Mouse (Mus musculus): ENCODE data around the gene Fuca1. TPM values are rescaled to one million over a fixed set of nuclear protein-coding genes. Genes with fewer than 3 reads are reported as not detected.

Fuca1 gene
- total RNA-seq, 2 experiments from 2014 or later, result 34.0 to 39.0 TPM

DNA sequence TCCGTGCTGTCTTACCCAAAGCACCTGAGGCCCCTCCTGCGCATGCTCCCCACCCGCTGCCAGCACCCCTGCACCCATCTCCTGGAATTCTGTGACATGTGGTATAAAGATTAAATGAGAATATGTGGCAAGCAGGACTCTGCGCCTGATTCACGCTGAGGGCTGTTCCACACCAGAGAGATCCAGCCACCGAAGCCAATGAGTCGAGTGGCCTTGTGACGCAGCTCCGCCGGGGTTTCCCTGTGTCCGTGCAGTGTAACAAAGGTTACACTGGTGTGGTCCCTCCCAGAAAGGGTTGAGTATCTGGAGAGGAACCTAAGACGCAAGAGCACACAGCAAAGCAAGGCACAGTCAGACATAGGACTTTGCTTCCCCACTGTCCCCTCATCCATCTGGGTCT, 34.9 kb upstream of the Fuca1 start:
- DNase-seq (ENCODE audit: low spot score in 2 of 2), result no peak

DNA sequence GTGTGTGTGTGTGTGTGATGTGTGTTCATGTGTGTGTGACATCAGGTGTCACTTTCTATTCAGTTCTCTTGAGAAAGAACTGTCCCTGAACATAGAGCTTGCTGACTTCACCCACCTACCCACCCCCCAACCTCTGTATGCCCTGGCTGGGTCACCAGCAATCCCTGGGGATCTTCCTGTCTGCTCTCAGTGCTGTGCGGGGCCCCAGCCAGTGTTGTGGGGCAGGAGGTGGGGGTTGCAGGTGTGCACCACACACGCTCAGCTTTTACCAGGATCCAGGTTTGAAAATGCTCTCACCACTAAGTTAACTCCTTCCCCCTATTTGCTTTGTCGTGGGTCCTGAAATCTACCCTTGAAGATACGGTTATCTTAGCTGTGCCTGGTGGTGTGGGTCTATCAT, 34.4 kb upstream of the Fuca1 start:
- DNase-seq (ENCODE audit: low spot score in 2 of 2), result no peak
- intact Hi-C loops (cut with DNase I), result no loop called here

More for the DNA sequence above, 34.9 kb upstream of the Fuca1 start:
- intact Hi-C loops (cut with DNase I), result no loop called here

DNA sequence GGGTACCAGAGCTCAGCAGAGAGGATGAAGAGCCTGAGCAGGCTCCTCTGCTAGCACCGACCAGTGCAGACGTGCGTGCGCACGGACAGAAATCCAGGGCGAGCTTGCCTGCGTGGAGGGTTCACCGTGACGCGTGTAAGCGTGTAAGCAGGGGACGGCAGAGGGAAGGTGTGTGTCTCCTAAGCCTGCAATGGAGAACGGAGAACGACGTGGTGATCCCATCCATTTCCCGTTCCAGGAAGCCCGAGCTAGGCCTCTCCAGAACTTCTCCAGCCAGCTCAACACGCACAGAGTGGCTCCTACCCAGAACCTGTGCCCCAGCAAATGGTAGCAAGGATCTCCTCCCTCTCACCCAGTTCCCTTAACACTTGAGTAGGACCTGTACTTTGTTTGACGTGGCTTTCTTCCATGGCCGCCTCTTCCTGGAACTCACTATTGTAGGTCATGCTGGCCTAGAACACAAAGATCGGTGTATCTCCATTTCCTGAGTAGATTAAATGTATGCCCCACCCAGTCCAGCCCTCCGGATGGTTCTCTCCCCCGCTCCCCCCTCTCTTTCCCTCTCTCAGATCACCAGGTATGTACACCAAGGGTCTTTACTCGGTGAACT, 32.0 kb upstream of the Fuca1 start:
- intact Hi-C loops (cut with DNase I), result no loop called here

DNA sequence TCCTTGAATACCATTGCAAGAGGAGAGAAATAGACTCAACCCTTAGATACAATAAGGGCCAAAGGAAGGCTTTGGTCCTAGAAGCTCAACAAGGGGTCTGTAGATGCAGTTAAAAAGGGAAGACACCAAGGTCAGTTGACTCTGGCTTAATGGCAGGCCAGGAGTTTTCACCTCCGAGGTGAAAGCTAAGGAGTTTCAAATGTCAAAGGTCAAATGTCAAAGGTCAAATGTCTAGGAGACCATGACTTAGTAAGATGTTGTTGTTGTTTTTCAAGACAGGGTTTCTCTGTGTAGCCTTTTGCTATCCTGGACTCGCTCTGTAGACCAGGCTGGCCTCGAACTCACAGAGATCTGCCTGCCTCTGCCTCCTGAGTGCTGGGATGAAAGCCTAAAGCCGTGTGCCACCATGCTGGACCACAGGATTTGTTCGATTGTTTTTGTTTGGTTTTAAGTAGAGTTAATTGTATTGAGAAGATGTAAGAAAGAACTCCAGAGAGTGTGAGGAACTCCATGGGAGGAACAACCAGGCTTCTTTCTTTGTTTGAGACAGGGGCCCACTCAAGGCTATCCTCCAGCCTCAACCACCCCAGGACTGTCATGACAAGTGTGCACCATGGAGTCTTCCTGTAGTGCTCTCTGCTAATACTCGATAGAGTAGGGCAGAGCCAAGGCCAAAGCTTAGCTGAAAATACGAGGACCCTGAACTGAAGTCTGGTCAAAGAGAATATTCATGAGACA, 31.2 kb upstream of the Fuca1 start:
- DNase-seq (ENCODE audit: low spot score in 2 of 2), result no peak
- intact Hi-C loops (cut with DNase I), result no loop called here

More for the DNA sequence above, 32.0 kb upstream of the Fuca1 start:
- DNase-seq (ENCODE audit: low spot score in 2 of 2), result no peak

DNA sequence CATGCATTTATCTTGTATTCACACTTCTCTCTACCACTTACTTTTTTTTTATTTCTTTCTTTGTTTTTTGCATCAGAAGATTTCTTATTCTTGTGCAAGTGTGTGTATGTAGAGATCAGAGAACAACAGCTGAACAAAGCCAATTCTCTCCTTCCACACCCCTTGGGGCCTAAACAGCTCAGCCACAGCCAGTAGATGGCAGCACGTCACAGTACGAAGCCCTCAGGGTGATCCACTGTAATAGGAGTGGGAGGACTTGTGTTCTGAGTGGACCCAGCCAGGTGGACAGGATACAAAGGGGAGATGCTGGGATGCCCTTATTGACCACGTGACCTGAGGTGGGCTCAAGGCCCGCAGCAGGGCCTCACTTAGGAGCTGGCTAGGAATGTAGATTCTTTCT, 30.7 kb upstream of the Fuca1 start:
- intact Hi-C loops (cut with DNase I), result loop anchor here (1.0 to 5.0 kb wide), 2 partner anchors 30 to 72 kb away; partner anchors contain the start of genes Fuca1 and Gale
- DNase-seq (ENCODE audit: low spot score in 2 of 2), result peak; percentile 60 to 72

DNA sequence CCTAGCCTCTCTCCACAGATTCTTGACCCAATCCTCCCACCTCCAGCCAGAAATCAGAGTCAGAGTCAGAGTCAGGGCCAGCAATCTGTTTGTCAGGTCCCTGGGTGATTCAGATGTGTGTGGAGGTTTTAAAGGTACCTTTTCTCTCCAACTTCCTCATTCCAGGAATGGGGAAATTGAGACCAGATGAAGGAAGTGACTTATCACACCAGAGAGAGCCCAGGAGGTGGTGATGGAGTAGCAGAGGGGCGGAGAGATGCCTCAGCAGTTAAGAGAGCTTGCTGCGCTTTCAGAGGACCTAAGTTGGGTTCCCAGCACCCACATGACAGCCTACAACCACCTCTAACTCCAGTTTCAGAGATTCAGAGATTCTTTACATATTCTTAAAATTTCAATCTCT, 29.0 kb upstream of the Fuca1 start:
- DNase-seq (ENCODE audit: low spot score in 2 of 2), result no peak
- intact Hi-C loops (cut with DNase I), result loop anchor here (5.0 kb wide), 1 partner anchor 71 kb away; the partner anchor contains the start of gene Gale

DNA sequence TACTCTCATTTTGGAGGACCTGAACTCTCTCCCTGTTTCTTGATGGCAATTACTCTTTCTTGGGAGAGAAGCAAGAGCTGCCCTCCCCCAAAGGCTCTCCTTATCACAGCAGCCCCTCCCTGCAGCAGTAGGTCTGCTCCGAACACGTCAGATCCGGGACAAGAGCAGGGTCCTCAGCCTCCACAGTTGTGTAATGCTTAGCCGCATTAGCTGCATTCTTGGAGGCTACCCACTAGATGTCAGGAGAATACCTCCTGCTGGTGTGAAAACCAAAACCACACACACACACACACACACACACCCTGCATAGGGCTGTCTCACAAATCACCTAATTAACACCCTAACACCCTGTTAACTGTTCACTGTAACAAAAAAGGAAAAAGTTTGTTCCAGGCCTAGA, 27.7 kb upstream of the Fuca1 start:
- no peak for DNase-seq (ENCODE audit: low spot score in 2 of 2)
- intact Hi-C loops (cut with DNase I), result loop anchor here (5.0 kb wide), 1 partner anchor 69 kb away; the partner anchor contains the start of gene Gale

DNA sequence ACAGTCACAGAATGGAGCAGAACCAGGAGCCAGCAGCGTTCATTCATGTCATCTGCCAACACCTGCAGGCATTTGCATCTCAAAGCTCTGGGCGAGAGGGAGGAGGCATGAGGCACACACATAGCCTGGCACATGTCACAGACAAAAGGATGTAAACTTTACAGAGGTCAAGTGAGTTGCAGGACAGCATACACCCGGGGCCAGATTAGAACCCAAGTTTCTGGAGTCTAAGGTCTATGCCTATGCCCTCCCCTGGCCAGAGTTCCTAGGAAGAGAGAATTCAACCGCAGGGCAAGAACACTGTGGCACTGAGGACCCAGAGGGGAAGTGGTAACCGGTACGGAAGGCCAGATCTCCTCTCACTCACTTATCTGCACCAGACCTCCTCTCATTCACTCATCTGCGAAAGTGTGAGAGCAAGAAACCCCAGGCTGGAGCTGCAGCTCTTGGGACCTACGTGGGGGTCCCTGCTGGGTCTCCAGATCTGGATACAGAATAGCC, 25.4 kb upstream of the Fuca1 start, which contains the start of gene Cnr2:
TSS of gene Cnr2 (plus strand) at position 324 of the 501 bp plus-strand sequence.
- DNase-seq (ENCODE audit: low spot score in 2 of 2), result no peak
- intact Hi-C loops (cut with DNase I), result no loop called here

DNA sequence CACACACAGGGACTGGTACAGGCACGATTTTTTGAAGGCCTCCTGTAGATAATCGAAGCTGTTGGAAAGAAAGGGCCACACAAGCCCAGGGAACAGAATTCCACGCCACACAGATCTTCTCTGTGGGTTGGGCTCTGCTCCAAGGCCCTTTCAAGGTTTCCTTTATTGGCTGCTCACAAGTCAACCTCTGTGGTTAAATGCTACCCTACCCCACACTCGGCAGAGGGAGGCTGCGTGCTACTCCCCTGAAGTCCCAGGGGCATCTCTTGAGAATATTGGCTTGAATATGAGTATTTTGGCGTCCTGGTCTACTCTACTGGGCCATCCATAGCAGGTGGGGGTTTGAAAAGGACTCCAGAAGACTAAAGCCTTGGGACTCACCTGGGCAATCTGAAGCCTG, 24.4 kb upstream of the Fuca1 start:
- no peak for DNase-seq (ENCODE audit: low spot score in 2 of 2)
- intact Hi-C loops (cut with DNase I), result no loop called here

DNA sequence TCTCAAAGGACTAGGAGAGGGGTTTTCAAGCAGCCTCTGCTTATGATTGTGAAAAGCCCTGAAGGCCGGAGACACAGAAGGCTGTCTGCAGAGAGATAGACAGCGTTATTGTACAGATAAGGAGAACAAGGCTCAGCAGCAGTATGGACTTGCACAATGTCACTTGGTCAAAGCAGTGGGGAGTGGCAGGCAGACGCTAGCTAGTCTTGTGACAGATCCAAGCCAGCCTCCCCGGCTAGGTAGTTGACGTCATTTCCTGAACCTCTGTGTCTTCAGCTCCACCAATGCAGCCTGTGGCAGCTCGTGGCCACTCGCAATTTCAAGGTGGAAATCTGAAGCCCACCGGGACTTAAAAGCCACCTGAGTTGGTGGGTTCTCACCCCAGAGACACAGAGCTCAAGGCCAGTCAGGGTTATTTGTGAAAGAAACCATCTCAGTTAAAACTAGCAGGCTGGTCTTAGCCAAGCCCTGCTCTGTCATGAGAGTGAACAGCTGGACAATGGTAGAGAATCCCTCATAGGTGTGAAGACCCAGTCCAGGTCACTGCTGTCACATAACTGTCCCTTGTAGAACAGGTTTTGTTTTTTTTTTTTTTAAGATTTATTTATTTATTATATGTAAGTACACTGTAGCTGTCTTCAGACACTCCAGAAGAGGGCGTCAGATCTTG, 22.0 kb upstream of the Fuca1 start:
- intact Hi-C loops (cut with DNase I), result no loop called here

DNA sequence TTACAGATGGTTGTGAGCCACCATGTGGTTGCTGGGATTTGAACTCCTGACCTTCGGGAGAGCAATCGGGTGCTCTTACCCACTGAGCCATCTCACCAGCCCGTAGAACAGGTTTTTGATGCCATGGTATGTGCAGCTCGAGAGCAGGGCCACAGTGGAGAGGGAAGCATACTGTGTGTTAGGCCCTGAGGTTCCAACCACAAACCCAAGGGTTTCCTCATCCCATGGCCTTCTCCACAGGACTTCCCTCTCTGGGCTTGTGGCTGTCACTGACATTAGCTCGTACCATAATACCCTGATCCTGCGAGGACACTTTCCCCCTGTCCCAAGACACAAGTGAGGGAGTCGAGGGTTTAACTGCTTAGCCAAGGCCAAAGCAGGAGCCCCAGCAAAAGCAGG, 21.5 kb upstream of the Fuca1 start:
- no peak for DNase-seq (ENCODE audit: low spot score in 2 of 2)
- intact Hi-C loops (cut with DNase I), result no loop called here

More for the DNA sequence above, 22.0 kb upstream of the Fuca1 start:
- DNase-seq (ENCODE audit: low spot score in 2 of 2), result no peak

DNA sequence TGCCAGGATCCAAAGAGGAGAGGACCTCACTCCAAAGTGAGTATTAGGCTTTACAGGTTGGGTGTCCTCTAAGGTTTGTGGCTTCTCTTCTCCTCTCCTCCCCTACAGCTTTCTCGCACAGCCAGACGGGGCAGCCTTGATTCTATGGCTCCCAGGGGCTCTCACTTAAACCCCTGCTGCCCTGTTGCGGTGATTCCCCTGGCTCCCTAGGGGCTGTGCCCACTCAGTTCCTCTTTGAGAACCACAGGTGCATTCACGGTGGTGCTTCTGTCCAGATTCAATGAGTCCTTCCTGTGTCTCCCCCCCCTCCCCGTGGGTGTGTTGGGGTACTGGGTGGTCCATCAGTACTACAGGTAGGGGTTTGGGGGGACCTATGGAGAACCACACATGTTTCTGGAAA, 20.5 kb upstream of the Fuca1 start:
- DNase-seq (ENCODE audit: low spot score in 2 of 2), result no peak
- intact Hi-C loops (cut with DNase I), result no loop called here

DNA sequence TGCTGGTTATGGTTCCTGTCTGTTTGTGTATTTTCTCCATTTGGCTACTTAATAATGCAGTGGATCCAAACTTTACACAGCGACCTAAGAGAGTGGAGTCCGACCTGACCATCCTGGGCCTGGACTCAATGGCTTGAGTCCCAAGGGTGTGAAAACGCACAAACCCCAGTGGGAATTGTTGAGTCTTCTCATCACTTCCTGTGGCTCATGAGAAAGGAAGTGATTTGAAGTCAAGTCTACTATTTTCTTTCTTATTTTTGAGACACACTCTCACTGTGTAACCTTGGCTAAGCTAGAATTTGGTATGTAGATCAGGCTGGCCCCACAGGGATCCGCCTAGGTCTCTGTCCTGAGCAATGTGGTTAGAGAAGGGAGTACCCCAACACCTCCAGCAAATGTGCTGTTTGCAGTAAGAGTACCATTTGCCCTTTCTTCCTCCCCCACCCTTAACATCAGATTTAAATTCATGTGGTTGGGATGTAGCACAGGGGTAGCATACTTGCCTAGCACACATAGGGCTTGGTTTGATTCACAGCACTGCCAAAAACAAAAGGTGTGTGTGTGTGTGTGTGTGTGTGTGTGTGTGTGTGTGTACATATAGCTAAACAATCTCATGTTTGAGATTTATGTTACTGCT, 17.8 kb upstream of the Fuca1 start:
- intact Hi-C loops (cut with DNase I), result no loop called here
- no peak for DNase-seq (ENCODE audit: low spot score in 2 of 2)

DNA sequence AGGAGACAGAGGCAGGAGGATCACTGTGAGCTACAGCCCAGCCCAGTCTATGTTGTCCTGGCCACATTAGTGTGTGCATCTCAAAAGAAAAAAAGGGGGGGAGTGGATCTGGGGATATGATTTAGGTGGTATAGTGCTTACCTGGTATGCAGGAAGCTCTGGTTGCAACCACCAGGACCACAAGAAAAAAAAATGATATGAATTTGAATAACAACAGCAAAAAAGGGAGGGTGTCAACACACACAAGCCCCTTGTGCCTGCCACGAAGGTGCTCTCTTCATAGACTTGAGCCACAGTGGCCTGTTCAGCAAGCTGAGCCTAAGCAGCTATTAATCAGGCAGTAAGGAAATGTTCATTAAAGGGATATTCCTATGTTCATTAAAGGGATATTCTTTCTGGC, 15.7 kb upstream of the Fuca1 start:
- DNase-seq (ENCODE audit: low spot score in 2 of 2), result no peak
- intact Hi-C loops (cut with DNase I), result no loop called here

DNA sequence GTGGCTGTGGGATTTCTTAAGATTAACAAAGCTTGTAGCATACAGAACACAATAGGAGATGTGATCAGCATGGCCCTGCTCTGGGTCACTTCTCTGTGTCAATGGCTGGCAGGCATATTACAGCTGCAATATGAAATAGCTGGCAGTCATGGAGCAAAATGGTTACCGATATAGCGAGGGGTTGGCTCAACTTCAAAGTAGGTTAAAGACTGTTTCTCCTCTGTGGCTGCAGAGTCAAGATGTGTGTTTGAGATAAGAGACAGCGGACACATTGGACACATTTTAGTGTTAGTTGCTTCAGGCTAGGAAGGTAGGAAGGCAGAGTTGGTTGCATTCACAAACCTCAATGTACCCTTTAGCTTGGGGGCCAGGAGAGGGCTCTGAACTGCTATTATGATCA, 13.9 kb upstream of the Fuca1 start:
- intact Hi-C loops (cut with DNase I), result no loop called here
- no peak for DNase-seq (ENCODE audit: low spot score in 2 of 2)

DNA sequence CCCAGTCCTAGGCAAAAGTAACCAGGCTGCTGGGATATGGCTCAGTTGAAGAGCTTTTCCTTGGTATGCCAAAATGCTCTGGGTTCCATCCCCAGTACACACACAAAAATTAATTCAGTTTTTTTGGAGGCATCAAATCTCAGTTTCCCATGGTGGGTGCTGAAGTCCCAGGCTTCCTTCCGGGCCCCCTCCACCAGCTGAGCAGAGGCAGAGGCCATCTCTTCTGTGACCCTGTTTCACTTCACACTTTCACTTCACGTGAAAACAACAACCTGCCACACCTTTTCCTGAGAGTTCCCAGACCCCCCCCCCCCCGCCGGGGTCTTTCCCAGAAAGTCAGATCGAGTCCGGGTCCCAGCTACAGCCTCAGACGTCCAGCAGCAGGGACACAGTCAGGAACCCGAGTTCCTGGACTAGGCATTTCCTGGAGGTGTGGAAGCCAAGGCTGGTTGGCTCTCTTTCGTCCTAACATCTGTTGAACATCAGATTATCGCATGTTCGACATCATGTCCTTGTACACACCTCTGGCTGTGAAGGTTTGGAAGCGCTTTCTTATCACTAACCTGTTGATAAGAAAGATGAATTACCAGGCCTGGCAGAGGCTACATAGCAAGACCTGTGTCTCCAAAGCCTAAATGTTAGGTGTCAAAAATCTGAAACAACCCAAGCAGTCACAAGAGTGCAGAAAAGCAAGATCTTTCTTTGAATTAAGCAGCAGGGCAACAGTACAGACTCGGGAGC, 11.0 kb upstream of the Fuca1 start:
- intact Hi-C loops (cut with DNase I), result no loop called here
- DNase-seq (ENCODE audit: low spot score in 2 of 2), result no peak

DNA sequence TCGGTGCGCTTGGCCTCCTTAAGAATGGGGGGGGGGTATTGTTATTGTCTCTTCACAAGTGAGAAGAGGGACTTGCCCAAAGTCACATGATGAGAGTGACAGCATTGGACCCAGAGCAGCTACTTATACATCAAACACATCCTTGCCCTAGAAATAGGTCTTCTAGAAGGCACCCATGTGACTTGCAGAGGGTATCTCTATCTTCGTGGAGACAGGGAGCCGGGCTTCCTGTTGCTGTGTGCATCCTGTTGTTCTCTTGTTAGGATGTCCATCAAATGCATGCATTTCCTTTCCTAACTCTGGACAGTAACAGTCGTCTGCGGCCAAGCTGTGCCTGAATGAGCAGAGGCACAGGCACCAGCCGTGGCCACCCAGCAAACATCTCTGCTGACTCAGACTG, 9.0 kb upstream of the Fuca1 start:
- DNase-seq (ENCODE audit: low spot score in 2 of 2), result no peak
- intact Hi-C loops (cut with DNase I), result no loop called here

DNA sequence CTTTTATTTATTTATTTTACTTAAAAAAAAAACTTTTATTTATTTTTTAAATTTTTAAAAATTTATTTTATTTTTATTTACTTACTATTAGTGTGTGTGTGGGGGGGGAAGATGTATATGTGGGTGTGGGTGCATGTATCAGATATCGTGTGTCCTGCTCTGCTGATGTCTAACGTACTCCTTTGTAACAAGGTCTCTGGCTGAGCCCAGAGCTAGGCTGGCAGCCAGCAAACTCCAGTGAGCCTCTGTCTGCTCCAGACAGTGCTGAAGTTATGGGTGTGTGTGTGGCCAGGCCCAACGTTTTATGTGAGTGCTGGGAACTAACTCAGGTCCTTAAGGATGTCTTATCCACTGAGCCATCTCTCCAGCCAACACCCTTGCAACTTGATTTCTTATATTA, 8.4 kb upstream of the Fuca1 start:
- no peak for DNase-seq (ENCODE audit: low spot score in 2 of 2)
- intact Hi-C loops (cut with DNase I), result no loop called here

DNA sequence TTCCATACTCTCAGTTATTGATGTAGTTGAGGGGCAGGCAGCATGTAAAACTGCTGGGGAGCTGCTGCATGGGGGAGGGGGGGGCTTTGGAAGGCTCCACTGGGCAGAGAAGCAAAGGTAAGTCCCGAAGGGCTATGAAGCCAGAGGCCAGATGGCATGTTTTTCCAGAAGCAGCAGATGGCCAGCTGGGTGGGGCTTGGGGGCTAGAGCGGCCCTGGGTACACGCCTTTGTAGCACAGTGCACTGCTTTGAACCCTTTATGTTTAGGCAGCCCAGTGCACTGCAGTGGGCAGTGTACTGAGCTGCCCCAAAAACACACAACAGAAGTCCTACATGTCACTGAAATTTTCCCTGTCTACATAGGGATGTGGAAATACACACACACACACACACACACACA, 7.7 kb upstream of the Fuca1 start:
- intact Hi-C loops (cut with DNase I), result no loop called here

More for the DNA sequence above, 7.7 kb upstream of the Fuca1 start:
- no peak for DNase-seq (ENCODE audit: low spot score in 2 of 2)
